Mouse (Mus musculus) kidney, adult 2 months (tissue): ENCODE results near the gene Npc1l1.

Experiments used
- CTCF ChIP-seq: fragments of 200-500 bp; conservative IDR thresholded peaks from 2 replicates; pipeline ENCODE4 v1.5.1; 2011; ENCODE audit warnings: low read depth, mild to moderate bottlenecking, control low read depth, low read length, moderate library complexity, mixed read lengths; ENCODE audit not compliant: insufficient read depth, insufficient read length
- POLR2A ChIP-seq: fragments of 200-500 bp; IDR thresholded peaks from one replicate; pipeline ENCODE4 v1.6.1; 2011; ENCODE audit warnings: low read depth, low read length, control low read depth

- no peak for TF ChIP-seq CTCF
- TF ChIP-seq POLR2A, result no peak
Observed at GRCm38 (mm10) chr11:6177781-6178420, 52.0 kb downstream of the Npc1l1 start.
